Mouse (Mus musculus): ENCODE results near the gene Myh7b. TPM values are rescaled to one million over a fixed set of nuclear protein-coding genes. Genes with fewer than 3 reads are reported as not detected.

Myh7b gene
- total and polyA plus RNA-seq, 2 experiments from 2014 or later = 3.1 to 3.4 TPM

DNA sequence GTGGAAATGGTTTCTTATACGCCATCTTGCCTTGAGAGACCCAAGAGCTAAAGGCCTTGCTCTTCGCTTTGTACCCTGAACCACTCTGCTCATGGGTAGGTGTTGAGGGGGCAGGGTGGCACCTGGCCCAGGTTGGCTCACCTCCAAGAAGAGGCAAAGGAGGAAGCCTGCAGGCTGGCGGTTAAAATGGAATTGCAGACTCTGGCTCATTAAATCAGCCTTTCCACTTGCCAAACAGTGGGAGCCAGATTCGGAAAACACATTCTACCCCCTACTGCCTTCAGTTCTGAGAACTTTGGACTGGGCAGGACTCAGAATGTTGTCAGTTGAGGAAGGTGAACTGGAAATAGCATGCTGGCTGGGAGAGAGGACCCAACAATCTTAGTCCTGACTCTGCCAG lies 36.3 kb upstream of the Myh7b start:
- no peak overlapping the region for H3K9ac ChIP-seq (replicated peaks; ENCODE audit: low read length)
- DNase-seq (ENCODE audit: low spot score) = peak; percentile 28
- TF ChIP-seq CTCF (IDR thresholded peaks at IDR 0.05; ENCODE audit: low read depth) = no peak

GRCm38 (mm10) chr2:155576656-155577055 lies 34.4 kb upstream of the Myh7b start:
- H3K9ac ChIP-seq (replicated peaks; ENCODE audit: low read length) = no peak overlapping the region

More for the DNA sequence above, 36.3 kb upstream of the Myh7b start:
- Histone ChIP-seq H3K4me3 (ENCODE audit: low read length) (no peak overlapping the region), H3K36me3 (ENCODE audit: insufficient read depth, low read length) (no peaks in the 10 kb centered on the region), H3K9me3 (ENCODE audit: low read length) (no peaks in the 10 kb centered on the region), H3K4me2 (ENCODE audit: low read depth, low read length) (no peak overlapping the region), H3K27ac (no peak overlapping the region), H3K4me1 (ENCODE audit: insufficient read depth, low read length) (no peaks in the 10 kb centered on the region), H3K27me3 (ENCODE audit: insufficient read depth, low read length) (no peaks in the 10 kb centered on the region)
- WGBS = 59% methylated on average over 4 of the region's 4 CpGs
- ATAC-seq = no peak

DNA sequence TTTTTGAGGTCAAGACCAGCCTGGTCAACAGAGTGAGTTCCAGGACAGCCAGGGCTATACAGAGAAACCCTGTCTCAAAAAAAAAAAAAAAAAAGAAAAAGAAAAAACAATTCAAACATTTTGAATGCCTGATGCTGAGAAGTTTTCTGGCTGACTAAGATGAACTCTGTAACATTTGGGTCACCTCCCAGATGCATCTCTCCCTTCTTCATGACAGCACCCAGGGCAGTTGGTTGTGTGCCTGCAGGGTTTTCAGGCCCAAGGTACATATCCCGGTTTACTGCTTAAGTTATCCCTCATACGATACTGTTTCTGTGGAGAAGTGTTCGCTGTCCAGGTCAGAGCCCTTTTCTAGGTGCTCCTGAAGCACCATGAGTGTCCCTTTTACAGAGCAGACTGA lies 30.7 kb upstream of the Myh7b start:
- Histone ChIP-seq H3K27me3 (ENCODE audit: insufficient read depth, low read length) (no peaks in the 10 kb centered on the region), H3K4me2 (ENCODE audit: low read depth, low read length) (no peak overlapping the region), H3K4me1 (ENCODE audit: insufficient read depth, low read length) (no peaks in the 10 kb centered on the region), H3K9ac (replicated peaks; ENCODE audit: low read length) (no peak overlapping the region), H3K27ac (no peak overlapping the region), H3K4me3 (ENCODE audit: low read length) (no peak overlapping the region), H3K9me3 (ENCODE audit: low read length) (no peaks in the 10 kb centered on the region), H3K36me3 (ENCODE audit: insufficient read depth, low read length) (no peaks in the 10 kb centered on the region)
- ATAC-seq (no peak), DNase-seq (ENCODE audit: low spot score) (no peak)
- TF ChIP-seq CTCF (IDR thresholded peaks at IDR 0.05; ENCODE audit: low read depth) = no peak
- 90% methylated on average over 3 of the region's 3 CpGs for WGBS

More at GRCm38 (mm10) chr2:155576656-155577055, 34.4 kb upstream of the Myh7b start:
- H3K4me3 ChIP-seq (ENCODE audit: low read length) = no peak overlapping the region
- no peak for TF ChIP-seq CTCF (IDR thresholded peaks at IDR 0.05; ENCODE audit: low read depth)
- H3K27me3 ChIP-seq (ENCODE audit: insufficient read depth, low read length) = no peaks in the 10 kb centered on the region
- no peak for ATAC-seq
- DNase-seq (ENCODE audit: low spot score) = no peak
- H3K4me2 ChIP-seq (ENCODE audit: low read depth, low read length) = no peak overlapping the region
- H3K27ac ChIP-seq = no peak overlapping the region
- no peaks in the 10 kb centered on the region for H3K4me1 ChIP-seq (ENCODE audit: insufficient read depth, low read length)
- 87% methylated on average over 9 of the region's 9 CpGs for WGBS
- no peaks in the 10 kb centered on the region for H3K9me3 ChIP-seq (ENCODE audit: low read length)
- H3K36me3 ChIP-seq (ENCODE audit: insufficient read depth, low read length) = no peaks in the 10 kb centered on the region

GRCm38 (mm10) chr2:155582384-155582995 lies 28.5 kb upstream of the Myh7b start:
- TF ChIP-seq CTCF (IDR thresholded peaks at IDR 0.05; ENCODE audit: low read depth) = no peak
- H3K27ac ChIP-seq = no peak overlapping the region
- H3K4me1 ChIP-seq (ENCODE audit: insufficient read depth, low read length) = no peaks in the 10 kb centered on the region
- no peak overlapping the region for H3K4me3 ChIP-seq (ENCODE audit: low read length)
- DNase-seq (ENCODE audit: low spot score) = no peak
- WGBS = 79% methylated on average over 4 of the region's 4 CpGs
- no peaks in the 10 kb centered on the region for H3K27me3 ChIP-seq (ENCODE audit: insufficient read depth, low read length)
- no peak for ATAC-seq
- H3K36me3 ChIP-seq (ENCODE audit: insufficient read depth, low read length) = no peaks in the 10 kb centered on the region
- no peak overlapping the region for H3K4me2 ChIP-seq (ENCODE audit: low read depth, low read length)
- H3K9me3 ChIP-seq (ENCODE audit: low read length) = no peaks in the 10 kb centered on the region
- no peak overlapping the region for H3K9ac ChIP-seq (replicated peaks; ENCODE audit: low read length)

DNA sequence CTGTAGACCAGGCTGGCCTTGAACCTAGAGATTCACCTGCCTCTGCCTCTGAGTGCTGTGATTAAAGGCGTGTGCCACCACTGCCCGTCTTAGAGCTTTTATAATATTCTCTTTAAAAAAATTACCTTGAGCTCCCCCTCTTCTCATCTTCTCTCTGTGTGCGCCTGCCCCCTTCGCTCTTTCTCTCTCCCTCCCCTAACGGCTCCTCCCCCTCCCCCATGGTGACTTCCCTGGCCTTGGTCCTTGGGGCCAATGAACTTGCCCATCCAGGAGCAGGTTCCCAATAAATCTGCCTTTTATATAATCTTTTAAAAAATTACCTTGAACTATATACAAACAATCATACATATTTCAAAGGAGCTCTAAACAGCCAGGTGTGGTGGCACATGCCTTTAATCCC lies 28.0 kb upstream of the Myh7b start:
- Histone ChIP-seq H3K27me3 (ENCODE audit: insufficient read depth, low read length) (no peaks in the 10 kb centered on the region), H3K27ac (no peak overlapping the region), H3K9me3 (ENCODE audit: low read length) (no peaks in the 10 kb centered on the region), H3K4me2 (ENCODE audit: low read depth, low read length) (no peak overlapping the region), H3K9ac (replicated peaks; ENCODE audit: low read length) (no peak overlapping the region), H3K4me1 (ENCODE audit: insufficient read depth, low read length) (no peaks in the 10 kb centered on the region), H3K36me3 (ENCODE audit: insufficient read depth, low read length) (no peaks in the 10 kb centered on the region), H3K4me3 (ENCODE audit: low read length) (no peak overlapping the region)
- ATAC-seq (no peak), DNase-seq (ENCODE audit: low spot score) (no peak)
- WGBS = 91% methylated on average over 5 of the region's 5 CpGs
- no peak for TF ChIP-seq CTCF (IDR thresholded peaks at IDR 0.05; ENCODE audit: low read depth)

DNA sequence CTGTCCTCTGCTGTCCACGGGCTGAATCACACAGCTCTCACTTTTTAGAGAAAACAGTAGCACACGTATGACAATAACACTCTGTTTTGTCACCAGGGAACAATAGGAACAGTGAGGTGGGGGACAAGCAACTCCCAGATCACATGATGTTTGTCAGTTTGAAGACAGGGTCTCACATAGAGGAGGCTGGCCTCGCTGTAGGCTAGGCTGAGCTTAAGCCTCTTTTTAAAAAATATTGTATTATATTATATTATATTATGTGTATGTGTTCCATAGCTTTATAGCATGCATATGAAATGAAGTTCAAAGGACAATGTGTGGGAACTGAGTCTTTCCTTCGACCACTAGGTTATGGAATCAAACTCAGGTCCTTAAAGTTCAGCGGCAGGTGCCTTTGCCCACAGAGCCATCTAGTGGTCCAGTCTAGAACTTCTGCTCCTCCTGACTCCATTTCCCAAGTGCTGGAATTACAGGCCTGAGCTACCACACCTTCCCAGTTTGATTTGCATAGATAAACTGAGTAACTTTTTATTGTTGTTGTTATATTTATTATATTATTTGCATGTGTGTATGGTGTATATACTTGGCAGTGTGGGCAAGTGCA lies 27.0 kb upstream of the Myh7b start:
- Histone ChIP-seq H3K27ac (no peak overlapping the region), H3K27me3 (ENCODE audit: insufficient read depth, low read length) (no peaks in the 10 kb centered on the region), H3K4me3 (ENCODE audit: low read length) (no peak overlapping the region), H3K9ac (replicated peaks; ENCODE audit: low read length) (no peak overlapping the region), H3K4me2 (ENCODE audit: low read depth, low read length) (no peak overlapping the region), H3K4me1 (ENCODE audit: insufficient read depth, low read length) (no peaks in the 10 kb centered on the region), H3K36me3 (ENCODE audit: insufficient read depth, low read length) (no peaks in the 10 kb centered on the region), H3K9me3 (ENCODE audit: low read length) (no peaks in the 10 kb centered on the region)
- ATAC-seq (0 out of 2 replicates have a peak, but pooled peaks have one; percentile 24), DNase-seq (ENCODE audit: low spot score) (peak; percentile 74)
- WGBS = 42% methylated on average over 5 of the region's 5 CpGs
- TF ChIP-seq CTCF (IDR thresholded peaks at IDR 0.05; ENCODE audit: low read depth) = peak; percentile 87

DNA sequence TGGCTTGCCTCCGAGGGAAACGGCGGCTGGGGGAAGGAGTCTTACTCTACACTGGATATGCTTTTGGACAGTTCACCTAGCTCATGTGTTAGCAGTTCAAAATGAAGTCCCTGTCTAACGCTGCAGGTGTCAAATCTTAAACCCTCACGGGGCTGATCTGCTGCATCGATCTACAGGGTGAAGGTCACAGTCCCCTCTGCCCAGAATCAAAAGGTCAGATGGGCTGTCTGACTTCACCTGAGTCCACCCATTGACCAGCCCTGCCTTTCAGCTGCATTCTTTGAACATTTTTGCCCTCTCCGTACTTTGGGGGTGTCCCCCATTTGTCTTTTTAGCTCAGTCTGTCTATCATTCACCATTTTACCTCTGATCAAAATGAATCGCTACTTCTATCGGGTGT lies 25.9 kb upstream of the Myh7b start:
- TF ChIP-seq CTCF (IDR thresholded peaks at IDR 0.05; ENCODE audit: low read depth) = no peak
- Histone ChIP-seq H3K27ac (no peak overlapping the region), H3K4me3 (ENCODE audit: low read length) (no peak overlapping the region), H3K27me3 (ENCODE audit: insufficient read depth, low read length) (no peaks in the 10 kb centered on the region), H3K4me2 (ENCODE audit: low read depth, low read length) (no peak overlapping the region), H3K9me3 (ENCODE audit: low read length) (no peaks in the 10 kb centered on the region), H3K36me3 (ENCODE audit: insufficient read depth, low read length) (no peaks in the 10 kb centered on the region), H3K9ac (replicated peaks; ENCODE audit: low read length) (no peak overlapping the region), H3K4me1 (ENCODE audit: insufficient read depth, low read length) (no peaks in the 10 kb centered on the region)
- DNase-seq (ENCODE audit: low spot score) (no peak), ATAC-seq (no peak)
- 84% methylated on average over 9 of the region's 9 CpGs for WGBS
